Mouse (Mus musculus) G1E (cell line): ENCODE measurements at regions not wholly inside any gene's neighbourhood (a gene's known extent, or its start where the extent isn't known, plus 50 kb on each side); places are given as distances from the start of the nearest gene placed in this dataset.
"Not testable (repeated sequence)": the region's sequence is repeated elsewhere in the genome, so short reads cannot be mapped to it uniquely, and the experiment has no call there.

Experiments
- ATAC-seq: 2 replicates; pipeline ENCODE4 v1.8.0; 2016; ENCODE audit warnings: mild to moderate bottlenecking; ENCODE audit not compliant: insufficient number of reproducible peaks, poor library complexity, low FRiP score, severe bottlenecking; ENCODE audit errors: extremely low read depth
- DNase-seq: peaks from one replicate; pipeline ENCODE4 v3.0.0; 2012; ENCODE audit warnings: low spot score
- H3K27me3 ChIP-seq: 2 replicates; pipeline ENCODE4 v1.6.1; 2012; ENCODE audit warnings: mild to moderate bottlenecking, low read length, inconsistent platforms; ENCODE audit not compliant: insufficient read depth
- H3K36me3 ChIP-seq: replicated peaks from 2 replicates; pipeline ENCODE3; 2012; ENCODE audit warnings: mild to moderate bottlenecking, inconsistent platforms
- H3K4me1 ChIP-seq: 2 replicates; pipeline ENCODE4 v1.6.1; 2012; ENCODE audit warnings: low read depth, low read length, inconsistent platforms, mixed read lengths; ENCODE audit not compliant: insufficient read depth
- H3K4me3 ChIP-seq: 2 replicates; pipeline ENCODE4 v1.5.1; 2012; ENCODE audit warnings: low read depth, mild to moderate bottlenecking, inconsistent platforms, low read length, moderate library complexity, mixed read lengths
- H3K9me3 ChIP-seq: replicated peaks from 2 replicates; pipeline ENCODE4 v1.6.1; 2012; ENCODE audit warnings: inconsistent platforms
- CTCF ChIP-seq: IDR thresholded peaks from 2 replicates; pipeline ENCODE4 v1.5.1; 2012; ENCODE audit warnings: low read depth, low read length, inconsistent platforms, mixed read lengths
- GATA1 ChIP-seq: IDR thresholded peaks from 2 replicates; pipeline ENCODE4 v1.6.1; 2012; ENCODE audit warnings: borderline replicate concordance, low read length, inconsistent platforms, mixed read lengths
- GATA2 ChIP-seq: IDR thresholded peaks from 2 replicates; pipeline ENCODE4 v1.6.1; 2012; ENCODE audit warnings: low read depth, low read length, inconsistent platforms, borderline replicate concordance
- POLR2AphosphoS5 ChIP-seq: IDR thresholded peaks from 2 replicates; pipeline ENCODE4 v1.6.1; 2012; ENCODE audit warnings: low read depth, low read length, inconsistent platforms; ENCODE audit not compliant: insufficient replicate concordance
- TAL1 ChIP-seq: conservative IDR thresholded peaks from 2 replicates; pipeline ENCODE4 v1.6.1; 2012; ENCODE audit warnings: low read depth, low read length, inconsistent platforms, mixed read lengths

GRCm38 (mm10) chr12:29353777-29354496 is 174.2 kb upstream of the Myt1l start:
- DNase-seq: no peak
- TF ChIP-seq TAL1: no peak
- no peak for TF ChIP-seq GATA1
- no peak for TF ChIP-seq CTCF
- no peak for TF ChIP-seq GATA2
- no peak for TF ChIP-seq POLR2AphosphoS5
- H3K9me3 ChIP-seq: peaks cover 83% of the 10 kb centered on the region
- H3K27me3 ChIP-seq: no peaks in the 10 kb centered on the region; the same call in 1 of the 2 replicates
- no peak overlapping the region for H3K4me3 ChIP-seq
- no peak for ATAC-seq
- H3K4me1 ChIP-seq: no peaks in the 10 kb centered on the region
- no peaks in the 10 kb centered on the region for H3K36me3 ChIP-seq

DNA sequence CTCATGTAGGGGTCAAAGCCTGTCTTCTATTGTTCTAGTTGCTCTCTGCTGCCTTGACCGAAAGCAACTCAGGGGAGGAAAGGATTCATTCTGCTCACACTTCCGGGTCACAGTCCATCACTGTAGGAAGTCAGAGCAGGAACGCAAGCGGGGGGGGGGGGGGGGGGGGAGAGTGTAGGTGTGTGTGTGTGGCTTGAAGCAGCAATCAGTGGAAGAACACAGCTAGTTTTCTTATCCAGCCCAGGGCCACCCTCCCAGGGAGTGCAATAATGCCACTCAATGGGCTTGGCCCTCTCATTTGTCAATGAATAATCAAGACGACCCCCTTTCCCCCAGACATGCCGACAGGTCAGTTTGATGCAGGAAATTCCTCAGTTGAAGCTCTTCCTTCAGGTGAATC is 173.4 kb upstream of the Myt1l start:
- Histone ChIP-seq H3K36me3 (no peaks in the 10 kb centered on the region), H3K27me3 (no peaks in the 10 kb centered on the region), H3K9me3 (peaks cover 79% of the 10 kb centered on the region), H3K4me1 (no peaks in the 10 kb centered on the region), H3K4me3 (no peak overlapping the region)
- DNase-seq (no peak), ATAC-seq (no peak)
- no peak for TF ChIP-seq GATA2
- TF ChIP-seq CTCF: no peak
- TF ChIP-seq POLR2AphosphoS5: no peak
- TF ChIP-seq TAL1: no peak
- no peak for TF ChIP-seq GATA1

DNA sequence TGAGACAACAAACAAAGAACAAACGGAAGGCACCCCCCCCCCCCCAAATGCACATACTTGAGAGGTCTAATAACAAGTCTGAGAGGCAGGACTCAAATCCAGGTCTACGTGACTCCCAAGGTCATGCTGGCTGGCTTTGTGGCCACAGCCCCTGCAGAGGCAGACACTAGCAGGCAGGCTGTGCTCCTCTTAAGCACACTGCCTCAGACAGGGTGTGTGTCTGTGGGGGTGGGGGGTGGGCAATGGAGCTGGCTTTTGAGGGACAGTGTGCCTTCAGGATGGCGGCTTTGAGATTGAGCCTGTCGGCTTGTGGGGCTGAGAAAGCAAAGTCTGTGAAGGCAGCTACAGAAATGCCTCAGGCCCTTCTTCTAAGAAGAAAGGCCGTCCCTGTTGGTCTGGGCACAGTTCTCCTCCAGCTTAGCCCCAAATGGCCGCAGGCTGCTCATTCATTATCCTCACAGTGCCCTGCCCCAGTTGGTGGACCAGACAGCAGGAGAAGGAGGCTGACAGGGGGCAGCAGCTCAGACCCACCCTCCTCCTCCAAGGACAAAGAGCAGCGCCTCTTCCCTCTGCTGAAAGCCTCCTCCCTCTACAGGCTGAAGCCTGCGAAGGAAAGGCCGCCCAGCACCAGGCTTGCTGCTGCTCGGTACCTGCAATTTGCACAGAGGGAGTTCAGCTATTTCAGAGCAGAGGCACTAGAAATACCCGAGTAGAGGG is 171.3 kb upstream of the Myt1l start:
- peaks cover 79% of the 10 kb centered on the region for H3K9me3 ChIP-seq
- no peaks in the 10 kb centered on the region for H3K27me3 ChIP-seq
- no peak overlapping the region for H3K4me3 ChIP-seq
- no peaks in the 10 kb centered on the region for H3K4me1 ChIP-seq
- no peak for DNase-seq
- ATAC-seq: no peak
- no peaks in the 10 kb centered on the region for H3K36me3 ChIP-seq
- TF ChIP-seq TAL1: no peak
- TF ChIP-seq GATA1: no peak
- no peak for TF ChIP-seq POLR2AphosphoS5
- TF ChIP-seq GATA2: no peak
- TF ChIP-seq CTCF: no peak

DNA sequence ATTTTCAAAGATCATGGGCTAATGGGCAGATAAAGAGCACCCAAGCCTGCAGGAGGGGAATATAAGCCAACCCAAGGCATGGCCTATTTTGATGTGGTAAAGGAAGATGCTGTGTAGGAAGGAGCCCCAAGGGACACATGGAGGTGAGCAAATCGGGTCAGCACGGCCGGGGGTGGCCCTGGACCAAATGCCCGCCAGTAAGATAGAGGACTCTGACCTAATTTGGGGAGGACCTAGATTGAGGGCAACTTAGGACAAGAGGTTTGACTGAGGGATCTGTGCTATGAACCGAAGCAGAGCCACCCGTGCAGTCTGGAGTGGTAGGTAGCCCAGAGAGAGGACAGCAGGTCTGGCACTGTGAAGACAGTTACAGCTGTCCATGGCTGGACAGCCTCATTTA is 166.9 kb upstream of the Myt1l start:
- Histone ChIP-seq H3K4me1 (no peaks in the 10 kb centered on the region), H3K4me3 (no peak overlapping the region), H3K36me3 (no peaks in the 10 kb centered on the region), H3K27me3 (no peaks in the 10 kb centered on the region), H3K9me3 (peaks cover 64% of the 10 kb centered on the region)
- TF ChIP-seq TAL1: no peak
- TF ChIP-seq GATA2: no peak
- TF ChIP-seq CTCF: no peak
- no peak for TF ChIP-seq POLR2AphosphoS5
- no peak for TF ChIP-seq GATA1
- DNase-seq (no peak), ATAC-seq (no peak)

GRCm38 (mm10) chr12:29367741-29368106 is 160.5 kb upstream of the Myt1l start:
- H3K36me3 ChIP-seq, H3K27me3 ChIP-seq, H3K4me1 ChIP-seq, DNase-seq, H3K4me3 ChIP-seq, ATAC-seq: not testable (repeated sequence)
- peaks cover 71% of the 10 kb centered on the region for H3K9me3 ChIP-seq

- no peaks in the 10 kb centered on the region for H3K4me1 ChIP-seq
- DNase-seq (no peak), ATAC-seq (no peak)
- H3K36me3 ChIP-seq: no peaks in the 10 kb centered on the region
- H3K9me3 ChIP-seq: peaks cover 73% of the 10 kb centered on the region
- no peak for TF ChIP-seq GATA1
- no peak for TF ChIP-seq GATA2
- TF ChIP-seq TAL1: no peak
- no peak for TF ChIP-seq CTCF
- TF ChIP-seq POLR2AphosphoS5: no peak
- H3K4me3 ChIP-seq: no peak overlapping the region
- H3K27me3 ChIP-seq: no peaks in the 10 kb centered on the region
These were observed 159.9 kb upstream of the Myt1l start for GRCm38 (mm10) chr12:29368107-29368819.
